Mouse (Mus musculus) adrenal gland, postnatal 36 days (tissue): Measurements from ENCODE around the gene Vps13c. TPM values are rescaled to one million over a fixed set of nuclear protein-coding genes. Genes with fewer than 3 reads are reported as not detected.
A peak's percentile ranks its signal among the peaks of the same experiment; 100 is the strongest.

Experiments used
- DNase-seq, 2 experiments: peaks; one replicate each; pipeline ENCODE4 v3.0.0; 2021; ENCODE audit warnings: mixed read lengths in 1 of 2
- total RNA-seq, 2 experiments: library from RNA; stranded (reverse); gene quantifications; 2 replicates each; pipeline ENCODE4 v1.2.3; 2021

Gene Vps13c
- total RNA-seq, 2 experiments from 2014 or later = 43.6 to 70.3 TPM

DNA sequence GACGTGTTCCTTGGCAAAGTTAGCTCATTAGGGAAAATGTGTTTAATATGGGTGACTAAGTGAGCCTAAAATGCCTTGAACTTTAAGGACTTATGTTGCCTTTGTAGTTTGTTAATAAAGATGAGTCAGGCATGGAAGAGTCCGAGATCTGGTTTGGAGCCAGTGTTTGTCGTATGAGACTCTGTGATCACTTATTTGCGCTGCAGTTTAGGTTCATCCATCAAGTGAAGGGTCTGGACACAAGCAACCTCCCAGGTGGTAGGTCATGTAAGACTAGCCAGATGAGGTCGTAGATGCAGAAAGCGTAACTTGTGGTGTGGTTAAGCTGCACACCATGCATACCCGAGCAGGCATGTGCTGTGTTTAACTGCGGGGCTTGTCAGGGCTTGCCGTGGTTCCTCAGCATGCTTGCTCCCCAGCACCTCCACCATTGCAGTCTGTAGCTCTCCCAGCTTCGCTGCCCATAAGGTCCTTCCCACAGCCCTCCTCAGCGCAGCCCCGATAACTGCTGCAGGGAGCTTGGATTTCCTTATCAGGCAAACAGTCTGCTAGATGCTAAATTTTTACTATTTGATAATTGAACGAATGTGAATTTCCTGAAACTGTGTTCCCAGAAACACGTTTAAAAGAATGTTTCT, 37.0 kb downstream of the Vps13c start:
- DNase-seq = peak; percentile 44 to 49

DNA sequence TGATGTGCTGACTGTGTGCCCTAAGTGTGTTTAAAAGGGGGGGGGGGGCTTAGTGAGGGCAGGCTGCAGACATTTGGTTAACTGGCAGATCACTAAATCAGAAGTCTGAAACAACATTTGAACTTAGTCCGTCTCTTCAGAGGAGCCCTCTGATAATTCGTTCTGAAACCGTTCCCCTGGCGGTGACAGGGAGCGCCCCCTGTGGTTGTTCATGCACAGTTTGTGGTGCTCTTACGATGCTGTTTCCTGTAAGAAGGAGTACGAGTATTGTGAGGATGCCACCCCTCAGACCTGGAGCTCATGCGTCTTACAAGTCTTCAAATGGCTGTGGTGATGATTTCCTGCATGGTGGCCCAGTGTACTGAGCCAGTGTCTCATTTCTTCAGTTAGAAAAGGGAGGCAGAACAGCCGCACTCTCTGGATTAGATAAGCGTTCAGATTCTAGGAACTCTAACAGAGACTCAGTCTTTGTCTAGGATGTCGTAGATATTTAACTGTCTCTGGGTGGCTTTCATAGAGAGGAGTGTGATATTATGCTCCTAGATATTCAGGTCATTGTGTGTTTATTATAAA, 38.1 kb downstream of the Vps13c start:
- DNase-seq = no peak

DNA sequence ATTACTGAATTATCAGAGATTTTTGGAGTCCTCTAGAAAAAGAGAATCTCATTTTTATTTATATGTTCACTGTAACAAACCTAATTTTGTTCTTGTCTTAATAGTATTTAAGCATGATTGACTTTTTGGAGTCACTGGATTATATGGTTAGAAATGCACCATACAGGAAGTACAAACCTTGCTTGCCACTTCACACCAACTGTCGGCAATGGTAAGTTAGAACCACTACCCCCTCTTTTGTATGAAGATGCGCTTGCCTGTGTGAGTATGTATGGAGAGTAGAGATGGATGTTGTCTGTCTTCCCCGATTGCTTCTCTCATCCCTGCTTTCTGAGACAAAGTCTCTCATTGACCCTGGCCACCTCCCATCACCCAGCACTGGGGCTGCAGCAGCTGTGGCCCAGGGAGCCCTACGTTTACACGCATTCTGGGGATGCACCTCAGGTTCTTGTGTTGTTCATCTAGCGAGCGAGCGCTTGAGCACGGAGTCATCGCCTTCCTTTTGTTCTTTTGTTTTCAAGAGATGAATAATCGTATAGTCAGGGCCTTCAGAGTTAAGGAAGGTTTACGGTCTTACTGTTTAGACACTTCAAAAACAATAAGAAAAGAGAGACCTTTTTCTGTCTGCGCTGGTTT, 43.3 kb downstream of the Vps13c start:
- no peak for DNase-seq

DNA sequence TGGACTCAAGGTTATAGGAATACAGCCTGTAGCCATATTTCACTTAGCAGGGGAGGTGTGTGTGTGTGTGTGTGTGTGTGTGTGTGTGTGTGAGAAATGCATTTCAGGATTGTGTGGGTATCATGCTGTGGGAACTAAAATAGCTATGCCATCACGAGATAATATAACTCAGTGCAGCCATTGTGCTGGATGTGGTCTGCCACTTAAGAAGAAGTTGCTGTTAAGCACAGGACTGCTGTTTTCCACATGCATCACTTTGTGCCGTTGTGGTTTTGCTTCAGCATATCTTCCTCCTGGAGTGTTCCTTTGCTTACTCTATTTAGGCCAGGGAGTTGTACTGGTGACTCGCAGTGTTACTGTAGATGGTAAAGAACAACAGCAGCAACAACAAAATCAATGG, 43.9 kb downstream of the Vps13c start:
- DNase-seq = no peak

DNA sequence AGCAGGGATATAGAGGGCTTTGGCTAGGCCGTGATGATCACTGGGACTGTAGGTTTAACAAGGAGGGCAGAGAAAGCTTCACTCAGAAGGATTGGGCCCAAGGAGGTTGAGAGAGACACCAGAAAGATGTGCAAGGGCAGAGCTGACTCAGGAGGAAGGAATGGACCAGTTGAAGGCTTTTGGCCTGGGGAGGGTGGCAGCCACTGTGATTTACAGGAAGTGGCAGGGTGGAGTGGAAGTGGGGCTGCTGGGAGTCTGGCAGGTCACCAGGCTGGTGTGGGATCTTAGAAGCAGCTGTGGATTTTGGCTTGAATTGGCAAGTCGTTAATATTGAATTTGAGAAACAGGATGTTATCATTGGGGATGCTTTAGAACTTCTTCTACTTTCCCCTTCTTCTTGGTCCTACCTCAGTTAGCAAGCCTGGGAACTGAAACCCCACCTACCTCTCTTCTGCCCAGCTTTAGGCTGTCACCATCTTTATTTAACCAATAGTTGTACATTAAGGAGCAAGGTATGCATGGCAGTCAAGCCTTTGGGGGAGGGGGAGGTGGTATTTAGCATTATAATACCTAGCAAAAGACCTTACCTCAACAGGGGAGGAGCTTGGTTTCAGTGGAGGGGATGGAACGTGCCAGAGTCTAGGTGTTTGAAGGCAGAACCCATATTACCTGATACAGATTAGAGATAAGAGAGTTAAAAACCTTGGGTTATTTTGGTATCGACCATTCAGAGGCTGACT, 47.0 kb downstream of the Vps13c start:
- peak; percentile 39 to 56 for DNase-seq

DNA sequence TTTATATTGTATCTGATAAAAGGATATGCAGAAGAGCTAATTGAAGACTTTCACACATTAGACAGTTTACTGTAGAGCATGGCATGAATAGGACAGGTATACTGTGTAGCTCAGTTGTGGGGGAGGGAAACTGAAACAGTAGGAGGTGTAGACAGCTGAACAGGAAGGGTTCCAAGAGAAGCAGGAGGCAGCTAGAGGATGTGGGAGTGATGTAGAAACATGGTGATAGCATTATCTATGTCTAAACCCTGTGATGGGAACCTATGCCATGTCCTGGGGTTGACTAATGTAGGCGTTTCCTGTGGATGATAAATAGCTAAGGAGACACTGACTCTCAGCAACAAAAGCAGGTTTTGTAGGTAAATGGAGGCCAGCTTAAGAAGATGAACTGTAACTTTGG, 53.3 kb downstream of the Vps13c start:
- no peak for DNase-seq

DNA sequence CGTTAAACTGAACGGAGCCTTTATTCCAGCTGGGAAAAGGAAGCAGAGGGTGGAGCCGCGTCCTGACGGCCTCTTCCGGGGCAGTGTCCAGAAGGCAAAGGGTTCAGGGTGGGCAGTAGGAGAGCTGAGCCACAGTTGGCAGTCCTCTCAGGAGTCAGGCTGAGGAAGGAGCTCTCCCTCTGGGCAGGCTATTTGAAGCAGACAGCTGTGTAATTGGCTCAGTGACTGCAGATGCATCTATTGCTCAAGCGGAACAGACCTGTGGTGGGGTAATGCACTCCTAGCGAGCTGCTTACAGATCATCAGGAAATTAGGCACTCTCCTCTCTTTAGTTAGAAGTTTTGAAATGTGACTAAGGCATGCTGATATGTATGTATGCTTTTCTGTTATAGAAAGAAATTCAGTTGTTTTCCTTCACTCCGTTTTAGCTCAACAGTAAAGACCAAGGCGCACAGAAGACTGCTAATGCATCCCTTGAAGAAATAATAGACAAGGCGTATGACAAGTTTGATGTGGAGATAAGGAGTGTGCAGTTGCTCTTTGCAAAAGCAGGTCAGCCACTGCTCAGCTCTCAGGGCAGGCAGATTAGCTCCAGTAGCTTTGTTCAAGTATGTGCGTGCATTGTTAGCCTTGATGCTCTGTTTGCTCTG, 56.6 kb downstream of the Vps13c start:
- no peak for DNase-seq

DNA sequence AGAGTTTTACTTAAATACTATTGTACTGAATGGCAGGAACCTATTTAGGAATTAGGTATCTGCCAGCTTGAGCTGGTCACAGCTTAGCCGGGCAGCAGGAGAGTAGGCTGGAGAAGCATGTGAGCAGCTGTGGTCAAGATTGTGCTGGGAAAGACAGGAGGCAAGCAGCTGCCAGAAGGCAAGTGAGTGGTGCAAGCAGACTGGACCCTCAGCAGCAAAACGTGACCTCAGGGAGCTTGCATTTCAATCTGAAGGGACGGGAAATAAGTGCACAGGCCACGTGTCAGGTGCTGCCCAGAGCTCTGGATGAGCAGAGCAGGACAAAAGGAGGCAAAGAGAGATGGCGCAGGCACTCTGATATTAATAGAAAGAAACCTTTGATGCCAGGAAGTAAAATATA, 60.2 kb downstream of the Vps13c start:
- DNase-seq = no peak

DNA sequence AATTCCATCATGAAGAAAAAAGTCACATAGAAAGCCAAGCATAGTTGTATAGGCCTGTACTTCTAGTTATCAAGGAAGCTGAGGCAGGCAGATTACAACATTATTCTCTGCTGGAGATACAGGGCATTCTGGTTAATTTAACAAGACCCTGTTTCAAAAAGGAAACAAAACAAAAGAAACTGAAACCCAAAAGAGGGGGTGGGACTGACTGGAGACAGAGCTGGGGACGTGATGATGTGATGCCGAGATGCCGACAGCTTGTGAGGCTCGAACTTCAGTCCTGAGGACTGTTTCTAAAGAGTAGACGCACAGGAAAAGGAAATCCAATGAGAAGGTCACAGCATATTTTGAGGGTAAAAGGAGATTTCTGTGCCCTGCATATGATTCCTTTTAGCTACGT, 64.2 kb downstream of the Vps13c start:
- DNase-seq = no peak

DNA sequence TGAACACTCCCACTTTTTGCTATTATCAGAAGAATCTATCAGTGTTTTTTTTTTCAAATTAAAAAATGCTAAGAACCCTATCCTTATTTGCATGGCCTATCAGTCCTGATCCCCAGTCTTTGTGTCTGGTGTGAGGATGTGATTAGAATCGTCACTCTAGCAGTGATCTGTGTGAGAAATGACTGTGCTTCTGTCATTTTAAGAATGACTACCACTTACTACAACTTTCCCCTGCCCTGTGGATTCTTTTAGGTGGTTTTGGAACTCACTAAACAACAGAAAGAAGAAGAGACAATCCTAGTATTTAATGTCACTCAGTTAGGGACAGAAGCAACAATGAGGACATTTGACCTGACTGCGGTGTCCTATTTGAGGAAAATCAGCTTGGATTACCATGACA, 65.3 kb downstream of the Vps13c start:
- DNase-seq = no peak

DNA sequence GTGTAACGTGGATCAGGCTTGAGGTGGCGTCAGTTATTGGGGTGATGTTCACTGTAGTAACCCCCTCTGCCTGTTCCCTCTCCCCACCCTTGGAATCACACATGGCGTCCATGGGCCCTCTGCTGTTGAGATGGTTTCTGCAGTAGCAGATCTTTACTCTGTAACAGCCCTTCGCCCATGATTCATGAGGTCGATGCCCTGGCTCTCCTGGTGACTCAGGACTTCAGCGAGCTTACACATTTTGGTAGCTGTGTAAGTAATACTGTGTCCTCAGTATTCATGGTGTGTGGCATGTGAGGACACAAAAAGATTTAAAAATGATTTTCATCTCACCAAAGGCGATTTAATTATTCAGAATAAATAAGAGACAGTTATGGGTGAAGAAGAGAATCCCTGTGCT, 74.5 kb downstream of the Vps13c start:
- peak; percentile 57 to 58 for DNase-seq

DNA sequence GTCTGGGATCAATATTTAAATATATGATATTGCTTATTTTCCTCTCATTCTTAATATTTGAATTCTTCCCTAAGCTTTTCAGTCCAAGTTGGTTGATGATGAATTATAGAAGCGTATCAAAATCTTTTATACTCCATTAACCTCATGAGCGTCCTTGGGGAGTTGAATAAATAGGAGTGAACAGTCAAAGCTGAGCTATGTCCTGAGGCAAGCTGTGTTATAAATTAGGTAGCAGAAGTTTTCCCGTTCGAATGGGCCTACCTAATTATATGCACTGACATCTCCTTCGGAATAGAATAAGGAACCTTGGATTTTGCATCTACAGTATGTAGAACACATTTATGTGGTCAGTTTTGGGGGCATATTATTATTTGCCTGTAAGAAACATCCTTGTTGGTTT, 82.2 kb downstream of the Vps13c start:
- no peak for DNase-seq

DNA sequence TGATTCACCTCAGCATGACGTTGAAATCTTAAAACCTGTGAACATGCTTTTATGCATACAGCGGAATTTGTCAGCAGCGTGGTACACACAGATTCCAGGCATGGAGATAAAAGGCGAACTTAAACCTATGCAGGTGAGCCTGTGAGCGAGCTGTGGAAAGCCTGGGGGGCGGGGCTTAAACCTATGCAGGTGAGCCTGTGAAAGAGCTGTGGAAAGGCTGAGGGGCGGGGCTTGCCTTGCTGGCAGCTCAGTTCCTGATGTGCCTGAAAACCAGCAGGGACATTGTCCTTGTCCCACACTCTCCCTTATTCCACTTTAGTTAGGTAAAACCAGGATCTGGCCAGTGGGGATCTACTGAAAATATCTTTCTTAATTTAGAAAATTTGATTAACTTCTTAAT, 90.4 kb downstream of the Vps13c start:
- no peak for DNase-seq

DNA sequence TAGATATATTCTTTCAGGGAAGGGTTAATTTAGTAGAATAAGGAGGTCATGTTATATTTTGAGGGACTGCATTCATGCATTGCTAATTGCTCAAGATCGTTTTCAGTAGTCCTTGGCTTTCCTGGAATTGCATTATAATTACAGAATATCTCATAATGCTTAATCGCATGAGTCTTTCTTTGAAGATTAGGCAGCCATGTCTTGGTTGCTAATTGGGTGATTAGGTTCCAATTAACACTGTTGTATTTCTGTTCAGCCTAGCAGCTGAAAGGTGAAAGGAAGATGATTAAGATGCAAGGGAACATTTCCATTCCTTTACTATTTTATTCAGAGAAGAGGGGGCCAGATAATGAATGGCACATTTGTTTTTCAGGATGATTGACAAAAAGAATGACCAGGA, 97.1 kb downstream of the Vps13c start:
- no peak for DNase-seq

DNA sequence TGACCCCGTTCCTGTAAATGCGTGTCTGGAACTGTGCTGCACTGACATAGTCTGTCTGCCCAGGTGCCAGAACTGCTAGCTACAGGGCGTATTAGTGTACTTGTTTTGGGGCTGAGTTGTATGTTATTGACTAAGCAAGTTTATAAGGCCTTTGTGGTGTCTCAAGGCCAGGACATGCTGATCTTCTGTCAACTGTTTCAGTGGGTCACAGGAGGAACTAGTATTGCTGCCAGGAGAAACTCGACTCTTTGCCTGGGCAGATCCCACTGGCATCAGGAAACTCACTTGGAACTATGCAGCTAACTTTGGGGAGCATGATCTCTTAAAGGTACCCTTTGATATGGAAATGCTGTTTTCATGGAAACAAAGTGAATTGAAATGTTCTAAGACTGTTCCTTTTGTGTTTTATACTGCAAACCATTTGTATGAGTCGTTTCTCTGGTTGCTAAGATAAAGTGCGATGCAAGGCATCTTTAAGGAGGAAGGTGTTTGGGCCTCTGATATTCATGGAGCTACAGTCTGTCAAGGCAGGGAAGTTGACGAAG, 115.3 kb downstream of the Vps13c start:
- DNase-seq = no peak

DNA sequence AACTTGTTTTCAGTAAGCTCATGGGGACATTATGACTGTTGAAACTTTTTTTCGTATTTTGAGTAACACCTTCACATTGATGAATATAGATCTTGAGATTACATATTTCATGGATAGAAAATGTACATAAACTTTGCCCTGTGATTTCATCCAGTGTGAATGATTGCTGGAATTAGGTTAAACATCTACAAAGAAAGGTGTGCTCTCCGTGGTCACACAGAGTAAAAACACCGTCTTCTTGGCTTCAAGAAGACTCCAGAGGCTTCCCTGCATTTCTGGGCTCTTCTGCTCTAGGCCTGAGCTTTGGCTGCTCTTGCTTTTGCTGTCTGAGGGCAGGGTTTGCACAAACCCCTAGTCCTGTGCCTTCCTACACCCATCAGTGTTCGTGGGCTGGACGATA, 121.8 kb downstream of the Vps13c start:
- DNase-seq = no peak

DNA sequence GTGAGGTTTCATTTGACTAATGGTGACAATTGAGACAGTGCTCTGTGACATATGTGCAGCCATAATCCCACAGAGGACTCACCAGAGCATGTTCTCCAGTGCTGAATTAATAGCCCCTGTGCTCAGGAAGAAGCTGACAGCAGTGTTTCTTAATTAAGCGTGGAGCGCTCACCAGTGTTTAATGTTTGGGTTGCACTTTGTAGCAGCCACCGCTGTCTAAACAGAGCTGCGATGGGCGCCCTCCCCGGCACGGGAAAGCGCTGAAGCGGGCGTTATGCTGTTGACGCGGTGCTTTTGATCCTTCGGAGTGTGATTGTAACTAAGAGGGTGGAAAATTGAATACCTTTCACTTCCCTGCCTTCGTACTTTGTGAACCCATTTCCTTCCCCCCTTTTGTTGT, 125.7 kb downstream of the Vps13c start:
- no peak for DNase-seq

DNA sequence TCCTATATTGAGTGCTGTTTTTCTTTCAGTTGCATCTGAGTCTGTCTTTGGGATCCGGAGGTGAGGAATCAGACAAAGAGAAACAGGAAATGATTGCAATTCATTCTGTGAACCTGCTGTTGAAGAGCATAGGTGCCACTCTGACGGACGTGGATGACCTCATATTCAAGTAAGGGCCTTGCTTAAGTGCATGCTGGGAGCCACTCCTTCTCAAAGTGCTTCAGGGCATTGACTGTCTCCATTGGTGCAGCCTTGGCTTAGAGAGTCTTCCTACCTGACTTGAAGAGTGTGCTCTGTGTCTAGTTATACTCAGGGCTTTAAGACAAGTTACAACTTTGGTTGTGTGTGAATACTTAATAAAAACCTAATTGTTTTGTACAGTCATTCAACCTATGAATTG, 126.8 kb downstream of the Vps13c start:
- no peak for DNase-seq

DNA sequence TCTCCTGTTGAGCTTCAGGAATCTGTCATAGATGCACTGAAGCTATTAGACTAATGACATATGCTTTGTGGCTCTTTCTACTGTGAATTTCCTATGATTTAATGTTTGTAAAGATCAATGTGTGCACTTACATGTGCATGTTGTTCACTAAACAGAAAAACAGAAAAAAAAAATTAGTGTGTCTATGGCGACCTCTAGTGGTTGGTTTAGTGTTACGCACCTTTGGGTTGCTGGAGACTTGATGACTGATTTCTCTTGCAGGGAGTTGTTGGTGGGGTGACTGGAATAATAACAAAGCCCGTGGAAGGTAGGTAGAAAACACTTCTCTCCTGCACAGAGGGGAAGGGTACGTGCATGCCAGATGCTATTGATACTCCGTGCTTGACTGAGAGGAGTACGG, 133.3 kb downstream of the Vps13c start:
- no peak for DNase-seq

DNA sequence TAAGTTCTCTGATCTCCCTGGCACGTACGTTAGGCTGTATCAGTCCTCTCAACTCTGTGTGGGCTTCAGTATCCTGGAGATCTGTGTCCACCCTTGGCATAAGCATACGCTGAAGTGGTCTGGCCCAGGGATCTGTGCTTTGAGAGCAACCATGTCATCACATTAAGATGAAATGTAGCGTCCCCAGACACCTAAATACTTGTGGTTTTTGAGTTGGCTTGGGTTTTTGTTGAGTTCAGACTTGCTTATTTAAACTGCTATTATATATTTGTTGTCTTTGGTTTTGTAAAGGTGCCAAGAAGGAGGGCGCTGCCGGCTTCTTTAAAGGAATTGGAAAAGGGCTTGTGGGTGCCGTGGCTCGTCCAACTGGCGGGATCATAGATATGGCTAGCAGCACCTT, 135.3 kb downstream of the Vps13c start:
- no peak for DNase-seq

DNA sequence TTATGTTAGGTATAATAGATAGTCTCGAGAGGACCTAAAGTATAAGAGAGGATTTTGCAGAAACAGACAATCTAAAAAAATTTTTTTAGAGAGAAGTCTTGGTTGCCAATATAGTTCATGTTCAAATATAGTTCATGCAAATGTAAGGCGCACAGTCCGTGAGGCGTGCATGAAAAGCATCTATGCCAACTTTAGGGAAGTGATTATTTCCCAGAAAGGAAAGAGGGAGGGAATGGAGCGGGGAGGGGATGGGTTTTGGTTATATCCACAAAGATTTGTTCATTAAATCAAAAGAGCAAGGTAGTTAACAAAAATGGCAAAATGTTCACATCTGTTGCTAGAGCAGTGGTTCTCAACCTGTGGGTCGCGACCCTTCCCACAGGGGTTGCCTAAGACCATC, 166.4 kb downstream of the Vps13c start:
- DNase-seq = no peak

DNA sequence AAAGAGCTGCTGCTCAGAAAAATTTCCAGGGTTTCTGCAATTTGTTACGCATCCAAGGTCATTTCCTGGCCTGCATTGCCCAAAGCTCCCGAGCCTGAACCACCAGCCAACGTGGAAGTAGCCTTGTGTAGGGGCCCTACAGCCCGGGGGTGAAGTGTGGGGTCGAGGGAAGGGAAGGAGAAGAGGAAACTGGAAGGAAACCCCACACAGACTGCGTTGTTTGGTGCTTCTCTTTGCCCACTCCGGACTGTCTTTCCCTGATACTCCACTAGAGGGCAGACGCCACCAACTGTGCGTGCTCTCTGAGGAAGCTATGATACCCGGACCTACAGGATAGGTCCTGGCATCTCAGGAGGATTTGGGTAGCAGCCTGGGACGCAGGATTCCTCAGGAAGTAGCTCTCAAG, 174.8 kb downstream of the Vps13c start:
- DNase-seq = peak; percentile 79 to 84
